Mouse (Mus musculus) CH12.LX (cell line): ENCODE results near the gene AC131692.1. TPM values are rescaled to one million over a fixed set of nuclear protein-coding genes. Genes with fewer than 3 reads are reported as not detected.

Experiments
- DNase-seq: peaks from one replicate; pipeline ENCODE4 v3.0.0-alpha.2; 2013; ENCODE audit errors: extremely low read depth
- H3K27ac ChIP-seq: 2 replicates; pipeline ENCODE4 v1.5.1; 2012; ENCODE audit warnings: low read depth, mild to moderate bottlenecking, control low read depth, moderate library complexity; ENCODE audit not compliant: insufficient read depth
- H3K27me3 ChIP-seq: replicated peaks from 2 replicates; pipeline ENCODE3; 2012; ENCODE audit warnings: inconsistent platforms
- H3K36me3 ChIP-seq, 2 experiments: replicated peaks in 1 of 2; 2 replicates each; pipeline versions ENCODE3 to v1.6.1; 2012; ENCODE audit warnings: inconsistent platforms in 1 of 2, low read length in 1 of 2, mild to moderate bottlenecking in 1 of 2, mixed read lengths in 1 of 2, moderate library complexity in 1 of 2; ENCODE audit not compliant: control insufficient read depth in 1 of 2, insufficient read depth in 1 of 2
- H3K4me1 ChIP-seq, 2 experiments: 2 replicates each; pipeline ENCODE4 v1.6.1; 2012; ENCODE audit warnings: inconsistent platforms in 1 of 2, moderate library complexity in 1 of 2; ENCODE audit not compliant: insufficient read depth in 2 of 2, control insufficient read depth in 1 of 2
- H3K4me2 ChIP-seq: 2 replicates; pipeline ENCODE4 v1.6.1; 2012; ENCODE audit warnings: low read depth, mild to moderate bottlenecking, control low read depth; ENCODE audit not compliant: poor library complexity, insufficient read depth, severe bottlenecking
- H3K4me3 ChIP-seq, 3 experiments: fragments of 150-350 bp in 1 of 3; sonication (generic) in 1 of 3; replicated peaks in 1 of 3; 2 replicates each; pipeline versions ENCODE3 to v1.5.1; 2011 to 2012; ENCODE audit warnings: low read depth in 2 of 3, low read length in 2 of 3, mild to moderate bottlenecking in 2 of 3, moderate library complexity in 2 of 3, control low read depth in 1 of 3, improper control_type of control experiment in 1 of 3, inconsistent platforms in 1 of 3, mixed read lengths in 1 of 3; ENCODE audit not compliant: poor library complexity in 1 of 3
- H3K79me2 ChIP-seq: replicated peaks from 2 replicates; pipeline ENCODE4 v1.6.1; 2012; ENCODE audit warnings: mild to moderate bottlenecking, moderate library complexity; ENCODE audit not compliant: control insufficient read depth, poor library complexity, insufficient read depth, severe bottlenecking; ENCODE audit errors: extremely low read depth
- H3K9ac ChIP-seq: 2 replicates; pipeline ENCODE4 v1.6.1; 2012; ENCODE audit warnings: low read depth, mild to moderate bottlenecking, control low read depth, moderate library complexity; ENCODE audit not compliant: insufficient read depth
- H3K9me3 ChIP-seq: replicated peaks from 2 replicates; pipeline ENCODE3; 2012; ENCODE audit warnings: low read length, inconsistent platforms, mixed read lengths
- BHLHE40 ChIP-seq: IDR thresholded peaks from 2 replicates; pipeline ENCODE4 v1.6.1; 2011; ENCODE audit warnings: mild to moderate bottlenecking, low read depth, low read length, improper control_type of control experiment
- CHD1 ChIP-seq: IDR thresholded peaks from 2 replicates; pipeline ENCODE4 v1.6.1; 2012; ENCODE audit warnings: low read depth, low read length, improper control_type of control experiment, inconsistent platforms
- CHD2 ChIP-seq: IDR thresholded peaks from 2 replicates; pipeline ENCODE4 v1.6.1; 2011; ENCODE audit warnings: low read length, improper control_type of control experiment
- CTCF ChIP-seq, 2 experiments: IDR thresholded peaks in 1 of 2; conservative IDR thresholded peaks in 1 of 2; 2 replicates each; pipeline ENCODE4 v1.5.1; 2011 to 2012; ENCODE audit warnings: low read depth in 2 of 2, low read length in 2 of 2, improper control_type of control experiment in 1 of 2, inconsistent platforms in 1 of 2, mild to moderate bottlenecking in 1 of 2, moderate library complexity in 1 of 2
- E2F4 ChIP-seq: IDR thresholded peaks from 2 replicates; pipeline ENCODE4 v1.6.1; 2011; ENCODE audit warnings: low read depth, low read length, improper control_type of control experiment; ENCODE audit not compliant: insufficient replicate concordance
- ELF1 ChIP-seq: IDR thresholded peaks from 2 replicates; pipeline ENCODE4 v1.6.1; 2014; ENCODE audit warnings: low read depth, mild to moderate bottlenecking, inconsistent platforms, low read length, improper control_type of control experiment
- EP300 ChIP-seq: IDR thresholded peaks from 2 replicates; pipeline ENCODE4 v1.6.1; 2011; ENCODE audit warnings: low read length, improper control_type of control experiment
- IRF4 ChIP-seq: IDR thresholded peaks from 2 replicates; pipeline ENCODE4 v1.6.1; 2014; ENCODE audit warnings: low read depth, mild to moderate bottlenecking, inconsistent platforms, low read length, improper control_type of control experiment
- JUND ChIP-seq: conservative IDR thresholded peaks from 2 replicates; pipeline ENCODE4 v1.6.1; 2011; ENCODE audit warnings: low read depth, low read length, improper control_type of control experiment
- MAX ChIP-seq: IDR thresholded peaks from 2 replicates; pipeline ENCODE4 v1.6.1; 2011; ENCODE audit warnings: low read length, improper control_type of control experiment
- MAZ ChIP-seq: IDR thresholded peaks from 2 replicates; pipeline ENCODE4 v1.6.1; 2012; ENCODE audit warnings: low read depth, mild to moderate bottlenecking, inconsistent platforms, low read length, improper control_type of control experiment, moderate library complexity
- MEF2A ChIP-seq: IDR thresholded peaks from 2 replicates; pipeline ENCODE4 v1.6.1; 2014; ENCODE audit warnings: low read depth, mild to moderate bottlenecking, inconsistent platforms, low read length, improper control_type of control experiment, borderline replicate concordance
- MXI1 ChIP-seq: IDR thresholded peaks from 2 replicates; pipeline ENCODE4 v1.6.1; 2011; ENCODE audit warnings: mild to moderate bottlenecking, low read depth, low read length, improper control_type of control experiment
- NELFE ChIP-seq: IDR thresholded peaks from 2 replicates; pipeline ENCODE4 v1.6.1; 2011; ENCODE audit warnings: low read depth, low read length, improper control_type of control experiment
- NRF1 ChIP-seq: IDR thresholded peaks from 2 replicates; pipeline ENCODE4 v1.6.1; 2014; ENCODE audit warnings: low read depth, mild to moderate bottlenecking, inconsistent platforms, low read length, improper control_type of control experiment, moderate library complexity
- POLR2A ChIP-seq: IDR thresholded peaks from 2 replicates; pipeline ENCODE4 v1.6.1; 2011; ENCODE audit warnings: low read depth, mild to moderate bottlenecking, improper control_type of control experiment, low read length
- POLR2AphosphoS2 ChIP-seq: IDR thresholded peaks from 2 replicates; pipeline ENCODE4 v1.6.1; 2011; ENCODE audit warnings: low read depth, low read length, improper control_type of control experiment
- RAD21 ChIP-seq: IDR thresholded peaks from 2 replicates; pipeline ENCODE4 v1.6.1; 2011; ENCODE audit warnings: low read depth, mild to moderate bottlenecking, low read length, improper control_type of control experiment, moderate library complexity
- SMC3 ChIP-seq: IDR thresholded peaks from 2 replicates; pipeline ENCODE4 v1.6.1; 2011; ENCODE audit warnings: low read depth, low read length, improper control_type of control experiment
- TCF12 ChIP-seq: IDR thresholded peaks from 2 replicates; pipeline ENCODE4 v1.6.1; 2014; ENCODE audit warnings: low read depth, mild to moderate bottlenecking, inconsistent platforms, low read length, improper control_type of control experiment
- UBTF ChIP-seq: IDR thresholded peaks from 2 replicates; pipeline ENCODE4 v1.6.1; 2012; ENCODE audit warnings: low read depth, mild to moderate bottlenecking, inconsistent platforms, low read length, improper control_type of control experiment, moderate library complexity
- USF1 ChIP-seq: IDR thresholded peaks from 2 replicates; pipeline ENCODE4 v1.6.1; 2014; ENCODE audit warnings: low read depth, mild to moderate bottlenecking, inconsistent platforms, low read length, improper control_type of control experiment
- dilution Hi-C: fragments of 300-500 bp; cut with MboI; formaldehyde crosslinking; loops from 2 replicates; pipeline ENCODE4 v1.14.3; 2020; ENCODE audit warnings: low sequenced_read_pairs; ENCODE audit not compliant: extremely low pct_unique_long_range_greater_than_20kb, extremely low pct_ligation_motif_present
- in situ Hi-C: fragments of 300-500 bp; cut with MboI; formaldehyde crosslinking; loops from 3 replicates; pipeline ENCODE4 v1.14.3; 2019; ENCODE audit warnings: low sequenced_read_pairs, low pct_ligation_motif_present, low pct_unique_long_range_greater_than_20kb, mixed read lengths
- polyA plus RNA-seq: library from polyadenylated mRNA; unstranded; fragments of >175 nt; gene quantifications from 2 replicates; pipeline ENCODE4 v1.2.1, GENCODE M21; 2012; ENCODE audit warnings: low read depth; ENCODE audit not compliant: insufficient read length
- total RNA-seq, 2 experiments: library from RNA; depleted of rRNA; stranded (reverse); fragments of 300-350 nt in 1 of 2; fragments of >200 nt in 1 of 2; gene quantifications; 2 replicates each; pipeline ENCODE4 v1.2.3; 2012 to 2014

Gene AC131692.1
- total and polyA plus RNA-seq, 3 experiments = 0.74 to 4.7 (median 0.81) TPM

GRCm38 (mm10) chr19:6047154-6047898 is 46.9 kb upstream of the AC131692.1 start:
- peak overlapping the region; percentile 97 for H3K9ac ChIP-seq
- in situ Hi-C loops (no loop called here), dilution Hi-C loops (no loop called here)
- H3K9me3 ChIP-seq = no peaks in the 10 kb centered on the region
- H3K4me3 ChIP-seq = peak overlapping the region; percentile 82 to 99 (median 98)
- H3K27me3 ChIP-seq = no peaks in the 10 kb centered on the region
- H3K79me2 ChIP-seq = peaks cover 48% of the 10 kb centered on the region
- DNase-seq = no peak
- H3K36me3 ChIP-seq = peaks cover 40 to 43% of the 10 kb centered on the region in 2 experiments
- peak; percentile 5; the same call in 1 of the 2 replicates for TF ChIP-seq MAZ
- TF ChIP-seq POLR2AphosphoS2 = 0 out of 2 replicates have a peak, but pooled peaks have one; percentile 2
- no peak for TF ChIP-seq USF1
- TF ChIP-seq UBTF = peak; percentile 42; the same call in 1 of the 2 replicates
- TF ChIP-seq NRF1 = no peak
- no peak for TF ChIP-seq MEF2A
- no peak for TF ChIP-seq TCF12
- no peak for TF ChIP-seq RAD21
- no peak for TF ChIP-seq SMC3
- H3K4me2 ChIP-seq = peak overlapping the region; percentile 93
- peaks cover 28 to 58% of the 10 kb centered on the region in 2 experiments for H3K4me1 ChIP-seq
- H3K27ac ChIP-seq = peak overlapping the region; percentile 99

- no peaks in the 10 kb centered on the region for H3K9me3 ChIP-seq
- H3K9ac ChIP-seq = peak overlapping the region; percentile 97
- peak overlapping the region; percentile 99 for H3K27ac ChIP-seq
- TF ChIP-seq TCF12 (no peak), POLR2A (no peak), ELF1 (no peak), MXI1 (no peak), EP300 (no peak), E2F4 (no peak), JUND (no peak), NRF1 (no peak), IRF4 (no peak), POLR2AphosphoS2 (no peak), BHLHE40 (no peak), UBTF (no peak), RAD21 (no peak), NELFE (no peak), MAX (no peak), CTCF (conservative IDR thresholded peaks at IDR 0.05 in 1 of 2, IDR thresholded peaks at IDR 0.05 in 1 of 2; ENCODE audit: low read depth in 2 of 2, low read length in 2 of 2) (no peak), CHD2 (no peak), MAZ (no peak), CHD1 (no peak)
- H3K79me2 ChIP-seq = peaks cover 50% of the 10 kb centered on the region
- H3K4me2 ChIP-seq = peak overlapping the region; percentile 93
- no peaks in the 10 kb centered on the region for H3K27me3 ChIP-seq
- dilution Hi-C loops (no loop called here), in situ Hi-C loops (no loop called here)
- peak overlapping the region; percentile 82 to 99 (median 98) for H3K4me3 ChIP-seq
- H3K36me3 ChIP-seq = peaks cover 45 to 48% of the 10 kb centered on the region in 2 experiments
- peaks cover 30 to 58% of the 10 kb centered on the region in 2 experiments for H3K4me1 ChIP-seq
- DNase-seq = no peak
Observed at GRCm38 (mm10) chr19:6047899-6048166, 46.4 kb upstream of the AC131692.1 start.
